Comparison of ENCODE assay signal across 8 mouse cellular contexts in the genomic region with DNA sequence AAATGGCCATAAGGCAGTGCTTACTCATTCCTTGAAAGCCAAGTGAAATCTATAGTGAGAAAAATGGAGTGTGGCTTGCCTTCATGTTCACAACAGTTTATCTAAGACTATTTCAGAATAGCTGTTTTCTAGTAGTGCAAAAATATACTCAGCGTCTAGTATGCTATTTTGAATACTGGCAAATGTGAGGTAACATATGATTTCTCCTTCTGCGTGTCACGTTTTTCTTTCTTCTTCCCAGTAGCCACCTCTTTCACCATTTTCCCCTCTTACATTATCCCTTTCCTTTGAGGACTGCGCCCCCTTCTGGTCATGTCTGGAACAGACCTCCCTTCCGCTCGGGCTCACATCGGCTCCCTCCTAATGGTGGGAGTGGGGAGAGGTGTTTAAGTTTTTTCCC. TPM values are rescaled to one million over a fixed set of nuclear protein-coding genes. Genes with fewer than 3 reads are reported as not detected.
DNase-seq lines count a peak whose midpoint lies in the region; ATAC-seq and TF ChIP-seq lines count a peak whose summit lies in the region.

No protein-coding gene starts in this region.

- no peak overlapping the region for H3K4me2 ChIP-seq in intestine, postnatal 0 days (replicated peaks; ENCODE audit: low read depth)
- peak overlapping the region; percentile 65 for H3K4me2 ChIP-seq in midbrain, embryonic 16.5 days (ENCODE audit: low read length)

- intact Hi-C loops in left cerebral cortex, postnatal 36 days (cut with DNase I): loop anchor here (1.0 to 10.0 kb wide), 6 partner anchors 216 to 453 kb away; a partner anchor contains a TSS

- TF ChIP-seq CTCF in intestine, postnatal 0 days (IDR thresholded peaks at IDR 0.05; ENCODE audit: low read depth): peak; percentile 96

- no peak overlapping the region for H3K4me3 ChIP-seq in heart, embryonic 10.5 days
- no peak overlapping the region for H3K4me3 ChIP-seq in intestine, postnatal 0 days (ENCODE audit: low read depth, low read length)
- peak overlapping the region; percentile 47 for H3K4me3 ChIP-seq in midbrain, embryonic 16.5 days (ENCODE audit: low read depth, low read length)

- H3K9me3 ChIP-seq in heart, embryonic 10.5 days: peaks cover 9% of the 10 kb centered on the region
- no peaks in the 10 kb centered on the region for H3K9me3 ChIP-seq in intestine, postnatal 0 days (ENCODE audit: control insufficient read depth)
- peaks cover 11% of the 10 kb centered on the region for H3K9me3 ChIP-seq in midbrain, embryonic 16.5 days (replicated peaks; ENCODE audit: control insufficient read depth, low read length, poor library complexity, severe bottlenecking)

- no peak overlapping the region for H3K9ac ChIP-seq in intestine, postnatal 0 days (ENCODE audit: low read depth, low read length)
- peak overlapping the region; percentile 63; the same call in 1 of the 2 replicates for H3K9ac ChIP-seq in midbrain, embryonic 16.5 days (ENCODE audit: low read depth, low read length)

- peak; percentile 94 for DNase-seq in heart, adult 11 months
- DNase-seq in heart, embryonic 10.5 days (ENCODE audit: low spot score): no peak
- peak; percentile 93 to 95 for DNase-seq in cerebellum, postnatal 25 days
- peak; percentile 85 for DNase-seq in gastrocnemius, adult 18-20 months (ENCODE audit: low spot score)
- DNase-seq in left cerebral cortex, postnatal 36 days (ENCODE audit: low spot score in 2 of 2): peak; percentile 90 to 92
- DNase-seq in spleen, adult 18-20 months: peak; percentile 61 to 88

- peak; percentile 59; the same call in 1 of the 2 replicates for ATAC-seq in intestine, postnatal 0 days
- ATAC-seq in midbrain, embryonic 16.5 days: peak; percentile 82

- H3K27me3 ChIP-seq in heart, embryonic 10.5 days (ENCODE audit: insufficient read depth, poor library complexity, severe bottlenecking): no peaks in the 10 kb centered on the region
- no peaks in the 10 kb centered on the region for H3K27me3 ChIP-seq in intestine, postnatal 0 days (replicated peaks; ENCODE audit: control insufficient read depth, insufficient read depth, low read length)
- H3K27me3 ChIP-seq in midbrain, embryonic 16.5 days (ENCODE audit: control insufficient read depth, insufficient read depth, low read depth, low read length): no peaks in the 10 kb centered on the region

- WGBS in heart, embryonic 10.5 days: 26% methylated on average over 7 of the region's 7 CpGs
- 20% methylated on average over 7 of the region's 7 CpGs for WGBS in intestine, postnatal 0 days
- WGBS in midbrain, embryonic 16.5 days: 2% methylated on average over 7 of the region's 7 CpGs

- H3K4me1 ChIP-seq in heart, embryonic 10.5 days: 0 out of 2 replicates have a peak, but pooled peaks cover 3% of the 10 kb centered on the region
- H3K4me1 ChIP-seq in intestine, postnatal 0 days (replicated peaks; ENCODE audit: control insufficient read depth, insufficient read depth, low read length): no peaks in the 10 kb centered on the region
- peaks cover 17% of the 10 kb centered on the region for H3K4me1 ChIP-seq in midbrain, embryonic 16.5 days (ENCODE audit: control insufficient read depth, insufficient read depth, low read length)

- peaks cover 70% of the 10 kb centered on the region for H3K36me3 ChIP-seq in heart, embryonic 10.5 days
- peaks cover 31% of the 10 kb centered on the region for H3K36me3 ChIP-seq in intestine, postnatal 0 days (ENCODE audit: control insufficient read depth, insufficient read depth)
- peaks cover 35% of the 10 kb centered on the region for H3K36me3 ChIP-seq in midbrain, embryonic 16.5 days (ENCODE audit: control insufficient read depth, insufficient read depth, low read length)

- H3K27ac ChIP-seq in heart, embryonic 10.5 days: no peak overlapping the region
- H3K27ac ChIP-seq in intestine, postnatal 0 days (ENCODE audit: low read depth, low read length): no peak overlapping the region
- H3K27ac ChIP-seq in midbrain, embryonic 16.5 days (ENCODE audit: low read length): peak overlapping the region; percentile 93

RNA-seq across cellular contexts. Expression of a gene that starts 50.2 kb away (rescaled TPM):
- polyA plus RNA-seq in heart, embryonic 10.5 days (2016; fragmentation: Nextera tagmentation; extraction: Ambion mirVana): 44.4 and 51.9 TPM in 2 replicates
- total RNA-seq in gastrocnemius, adult 18-20 months (2021): 10 to 100 TPM; 15.2 to 16.5 TPM
- 25.0 and 26.5 TPM in 2 replicates for polyA plus RNA-seq in intestine, postnatal 0 days (2015; fragmentation: Nextera tagmentation; extraction: Ambion mirVana)
- total RNA-seq in left cerebral cortex, postnatal 36 days (2021): 10 to 100 TPM; 19.9 to 27.6 TPM
- polyA plus RNA-seq in midbrain, embryonic 16.5 days (2015; fragmentation: Nextera tagmentation; extraction: Ambion mirVana): 43.9 and 50.4 TPM in 2 replicates

RNA-seq across cellular contexts. Expression of a gene that starts 54.7 kb away (rescaled TPM):
- 37.4 and 42.7 TPM in 2 replicates for polyA plus RNA-seq in heart, embryonic 10.5 days (2016; fragmentation: Nextera tagmentation; extraction: Ambion mirVana)
- 10 to 100 TPM; 17.5 to 18.3 TPM for total RNA-seq in gastrocnemius, adult 18-20 months (2021)
- polyA plus RNA-seq in intestine, postnatal 0 days (2015; fragmentation: Nextera tagmentation; extraction: Ambion mirVana): 15.3 and 17.2 TPM in 2 replicates
- 10 to 100 TPM; 36.9 to 44.2 TPM for total RNA-seq in left cerebral cortex, postnatal 36 days (2021)
- polyA plus RNA-seq in midbrain, embryonic 16.5 days (2015; fragmentation: Nextera tagmentation; extraction: Ambion mirVana): 34.4 and 37.8 TPM in 2 replicates
